Mouse (Mus musculus): Measurements from ENCODE around the gene Gm10228.

GRCm38 (mm10) chr16:89013973-89014372 lies 27.3 kb downstream of the Gm10228 start:
- TF ChIP-seq CTCF (IDR thresholded peaks at IDR 0.05; ENCODE audit: extremely low read depth, insufficient read depth, low read length) (no peak), POLR2A (IDR thresholded peaks at IDR 0.05; ENCODE audit: extremely low read depth, insufficient read depth, low read length) (no peak)
